Mouse (Mus musculus) forebrain, embryonic 11.5 days (tissue): ENCODE data around the gene Scaf11. TPM values are rescaled to one million over a fixed set of nuclear protein-coding genes. Genes with fewer than 3 reads are reported as not detected.

Experiments used
- ATAC-seq: fragments of 200-750 bp; cut with Nextera tagmentation; replicated peaks from 2 replicates; pipeline ENCODE4 v1.8.0; 2017; ENCODE audit warnings: moderate TSS enrichment; ENCODE audit not compliant: low FRiP score
- DNase-seq: peaks from one replicate; pipeline ENCODE4 v3.0.0-alpha.2; 2017; ENCODE audit warnings: low spot score
- H3K27ac ChIP-seq: fragments of 300-500 bp; sonication (generic); 2 replicates; pipeline ENCODE4 v1.5.1; 2014; ENCODE audit warnings: low read depth, low read length
- H3K27me3 ChIP-seq: fragments of 300-500 bp; sonication (generic); 2 replicates; pipeline ENCODE4 v1.6.1; 2014; ENCODE audit warnings: mild to moderate bottlenecking, low read length, mixed read lengths; ENCODE audit not compliant: control insufficient read depth, insufficient read depth
- H3K36me3 ChIP-seq: fragments of 300-500 bp; sonication (generic); 2 replicates; pipeline ENCODE4 v1.6.1; 2014; ENCODE audit warnings: mild to moderate bottlenecking, low read length, moderate library complexity, mixed read lengths; ENCODE audit not compliant: control insufficient read depth, insufficient read depth
- H3K4me1 ChIP-seq: fragments of 300-500 bp; sonication (generic); replicated peaks from 2 replicates; pipeline ENCODE4 v1.6.1; 2014; ENCODE audit warnings: low read length, mixed read lengths; ENCODE audit not compliant: control insufficient read depth, insufficient read depth
- H3K4me2 ChIP-seq: fragments of 300-500 bp; sonication (generic); 2 replicates; pipeline ENCODE4 v1.6.1; 2014; ENCODE audit warnings: low read depth, mild to moderate bottlenecking, low read length, moderate library complexity, mixed read lengths; ENCODE audit not compliant: severe bottlenecking
- H3K4me3 ChIP-seq: fragments of 300-500 bp; sonication (generic); 2 replicates; pipeline ENCODE4 v1.5.1; 2014; ENCODE audit warnings: low read depth, low read length
- H3K9ac ChIP-seq: fragments of 300-500 bp; sonication (generic); 2 replicates; pipeline ENCODE4 v1.6.1; 2014; ENCODE audit warnings: low read length
- H3K9me3 ChIP-seq: fragments of 300-500 bp; sonication (generic); 2 replicates; pipeline ENCODE4 v1.6.1; 2016; ENCODE audit warnings: low read length, mixed read lengths; ENCODE audit not compliant: control insufficient read depth
- WGBS: fragments of 180-500 bp; shearing (Covaris S2); extraction: QIAGEN DNeasy Blood & Tissue Kit; methylation state at CpG from one replicate; pipeline ENCODE4 v1.1.7; 2014; 5-methylcytosine and 5-hydroxymethylcytosine counted together
- microRNA-seq: library from miRNA; unstranded; fragments of <30 nt; microRNA quantifications from one replicate; pipeline ENCODE4, GENCODE M21; 2016; ENCODE audit not compliant: insufficient number of aligned reads
- polyA plus RNA-seq: library from polyadenylated mRNA; unstranded; fragments of >200 nt; fragmentation: Nextera tagmentation; extraction: Ambion mirVana; gene quantifications from 2 replicates; pipeline ENCODE4 v1.2.1, GENCODE M21; 2014

Gene Scaf11
- polyA plus RNA-seq, 1 experiment from 2014 or later, result 113 TPM

DNA sequence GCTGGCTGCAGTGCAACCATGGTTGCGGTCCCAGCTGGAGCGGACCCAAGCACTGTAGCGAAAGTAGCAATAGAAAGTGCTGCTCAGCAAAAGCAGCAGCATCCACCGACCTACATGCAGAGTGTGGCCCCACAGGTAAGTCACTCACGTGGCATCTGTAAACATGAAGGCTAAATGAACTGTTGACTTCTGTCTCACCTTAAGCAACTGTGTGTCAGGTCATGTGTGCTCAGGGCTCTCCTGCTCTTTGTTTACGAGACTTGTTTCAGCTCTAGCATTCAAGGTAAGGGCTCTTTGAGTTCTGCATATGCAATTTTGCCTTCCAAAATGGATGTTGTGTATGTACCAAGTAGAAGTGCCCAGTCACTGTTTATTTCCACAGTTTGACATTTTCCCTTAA, 88.0 kb downstream of the Scaf11 start:
- no peak overlapping the region for H3K9ac ChIP-seq
- H3K27ac ChIP-seq, result no peak overlapping the region
- H3K27me3 ChIP-seq, result no peaks in the 10 kb centered on the region
- 97% methylated on average over 6 of the region's 6 CpGs for WGBS
- peaks cover 20% of the 10 kb centered on the region; the same call in 1 of the 2 replicates for H3K36me3 ChIP-seq
- H3K4me3 ChIP-seq, result no peak overlapping the region
- no peak for DNase-seq
- no peaks in the 10 kb centered on the region for H3K9me3 ChIP-seq
- H3K4me1 ChIP-seq, result no peaks in the 10 kb centered on the region
- H3K4me2 ChIP-seq, result no peak overlapping the region
- ATAC-seq, result no peak

DNA sequence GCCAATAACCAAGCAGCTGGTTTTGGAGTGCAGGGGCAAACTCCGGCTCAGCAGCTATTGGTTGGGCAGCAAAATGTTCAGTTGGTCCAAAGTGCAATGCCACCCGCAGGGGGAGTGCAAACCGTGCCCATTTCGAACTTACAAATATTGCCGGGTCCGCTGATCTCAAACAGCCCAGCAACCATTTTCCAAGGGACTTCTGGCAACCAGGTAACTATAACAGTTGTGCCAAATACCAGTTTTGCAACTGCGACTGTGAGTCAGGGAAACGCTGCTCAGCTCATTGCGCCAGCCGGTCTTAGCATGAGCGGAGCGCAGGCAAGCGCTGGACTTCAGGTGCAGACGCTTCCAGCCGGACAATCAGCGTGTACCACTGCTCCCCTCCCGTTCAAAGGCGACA, 89.3 kb downstream of the Scaf11 start:
- no peaks in the 10 kb centered on the region for H3K27me3 ChIP-seq
- no peak overlapping the region for H3K4me2 ChIP-seq
- DNase-seq, result no peak
- H3K36me3 ChIP-seq, result peaks cover 20% of the 10 kb centered on the region; the same call in 1 of the 2 replicates
- H3K27ac ChIP-seq, result no peak overlapping the region
- H3K4me1 ChIP-seq, result no peaks in the 10 kb centered on the region
- H3K9me3 ChIP-seq, result no peaks in the 10 kb centered on the region
- H3K9ac ChIP-seq, result no peak overlapping the region
- 96% methylated on average over 18 of the region's 18 CpGs for WGBS
- H3K4me3 ChIP-seq, result no peak overlapping the region
- ATAC-seq, result no peak

DNA sequence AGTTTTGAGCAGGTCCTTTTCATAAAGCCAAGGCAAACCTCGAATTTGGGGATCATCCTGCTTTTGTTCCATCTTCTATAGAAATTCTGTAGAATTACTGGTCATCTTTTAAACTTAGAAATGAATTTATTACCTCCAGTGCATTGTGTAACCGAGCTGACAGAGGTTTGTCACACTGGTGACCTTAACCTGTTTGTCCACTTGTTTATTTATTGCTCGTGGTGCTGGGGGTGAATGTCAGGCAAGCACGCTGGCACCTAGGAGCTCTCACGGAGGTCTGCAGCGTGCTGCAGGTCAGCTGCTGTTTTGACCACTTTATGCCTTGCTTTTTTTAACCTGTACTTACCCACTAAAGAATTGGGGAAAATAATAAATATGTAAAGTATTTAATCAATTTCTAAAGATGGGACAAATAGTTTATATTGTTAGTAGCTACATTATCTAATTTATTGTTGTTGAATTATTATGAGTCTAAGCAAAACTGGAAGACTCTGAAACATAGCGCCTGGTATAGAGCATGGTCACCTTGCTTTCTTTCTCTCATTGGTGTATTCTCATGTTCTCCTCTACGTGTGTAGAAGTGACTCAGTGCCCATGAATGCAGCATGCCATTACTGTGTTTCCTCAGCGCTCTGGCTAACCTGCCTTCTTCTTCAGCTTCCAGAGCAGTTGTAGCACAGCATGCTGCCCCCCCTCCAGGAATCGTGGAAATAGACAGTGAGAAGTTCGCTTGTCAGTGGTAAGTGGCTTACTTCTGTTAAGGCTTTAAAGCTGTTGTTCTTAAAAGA, 94.3 kb downstream of the Scaf11 start:
- Histone ChIP-seq H3K4me3 (no peak overlapping the region), H3K4me2 (no peak overlapping the region), H3K36me3 (peaks cover 15% of the 10 kb centered on the region; the same call in 1 of the 2 replicates), H3K27ac (no peak overlapping the region), H3K4me1 (no peaks in the 10 kb centered on the region), H3K9me3 (no peaks in the 10 kb centered on the region), H3K9ac (no peak overlapping the region), H3K27me3 (no peaks in the 10 kb centered on the region)
- ATAC-seq, result no peak
- DNase-seq, result no peak
- WGBS, result 91% methylated on average over 11 of the region's 11 CpGs

DNA sequence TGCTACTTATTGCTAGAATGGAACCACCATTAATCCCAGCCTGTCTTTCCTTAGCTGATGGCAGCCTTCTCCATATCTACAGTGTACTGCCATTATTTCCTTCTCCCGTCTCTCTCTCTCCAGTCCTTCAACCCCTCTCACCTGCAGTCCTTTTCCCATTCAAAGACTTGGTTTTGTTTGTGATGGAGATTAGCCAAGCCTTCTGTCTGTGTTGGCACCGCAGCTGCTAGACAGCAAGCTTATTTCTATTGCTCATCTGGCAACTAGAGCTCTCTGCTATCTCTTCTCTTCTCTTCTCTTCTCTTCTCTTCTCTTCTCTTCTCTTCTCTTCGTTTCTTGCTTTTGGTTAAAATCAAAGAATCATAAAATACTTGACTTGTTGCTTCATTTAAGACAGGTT, 95.3 kb downstream of the Scaf11 start:
- 83% methylated on average over 3 of the region's 3 CpGs for WGBS
- ATAC-seq (no peak), DNase-seq (no peak)
- Histone ChIP-seq H3K27ac (no peak overlapping the region), H3K27me3 (no peaks in the 10 kb centered on the region), H3K4me3 (no peak overlapping the region), H3K9ac (no peak overlapping the region), H3K36me3 (peaks cover 7% of the 10 kb centered on the region; the same call in 1 of the 2 replicates), H3K9me3 (no peaks in the 10 kb centered on the region), H3K4me2 (no peak overlapping the region), H3K4me1 (no peaks in the 10 kb centered on the region)

Small RNA genes within 50 kb of the gene (microRNA-seq; reads per million reads assigned to microRNA genes)
- not detected for gene Gm25397

Other genes with a start within 250 kb of the Scaf11 start
- 42.4 and 47.4 TPM in 2 replicates for gene Arid2, start 173.3 kb downstream of the Scaf11 start, polyA plus RNA-seq
- 134 and 139 TPM in 2 replicates for gene Slc38a1, start 182.1 kb upstream of the Scaf11 start, polyA plus RNA-seq
- gene Slc38a2, start 238.9 kb upstream of the Scaf11 start, polyA plus RNA-seq, result 192 and 220 TPM in 2 replicates